In genomic region chr11:84797627-84798353, GRCm38 (mm10) we compare ENCODE assay signal across 8 mouse cellular contexts. TPM values are rescaled to one million over a fixed set of nuclear protein-coding genes. Genes with fewer than 3 reads are reported as not detected.
DNase-seq lines count a peak whose midpoint lies in the region; ATAC-seq and TF ChIP-seq lines count a peak whose summit lies in the region.

No protein-coding gene starts in this region.

- intact Hi-C loops in gastrocnemius, postnatal 36 days (cut with DNase I) = loop anchor here (10.0 kb wide), 1 partner anchor 273 kb away; the partner anchor contains the start of gene Lhx1

- ATAC-seq in kidney, embryonic 16.5 days (ENCODE audit: low FRiP score, low TSS enrichment) = peak; percentile 46; the same call in 1 of the 2 replicates
- no peak for ATAC-seq in liver, postnatal 0 days

- no peak overlapping the region for H3K9ac ChIP-seq in kidney, embryonic 16.5 days (replicated peaks; ENCODE audit: low read length)
- H3K9ac ChIP-seq in liver, postnatal 0 days (replicated peaks) = no peak overlapping the region

- no peaks in the 10 kb centered on the region for H3K36me3 ChIP-seq in kidney, embryonic 16.5 days (ENCODE audit: insufficient read depth, low read length)
- no peaks in the 10 kb centered on the region for H3K36me3 ChIP-seq in liver, postnatal 0 days (replicated peaks; ENCODE audit: insufficient read depth, low read length)

- no peak overlapping the region for H3K4me2 ChIP-seq in kidney, embryonic 16.5 days (replicated peaks; ENCODE audit: low read depth, low read length)
- no peak overlapping the region for H3K4me2 ChIP-seq in liver, postnatal 0 days (ENCODE audit: low read depth, low read length)

- H3K9me3 ChIP-seq in kidney, embryonic 16.5 days (ENCODE audit: low read length) = peaks cover 3% of the 10 kb centered on the region; the same call in 1 of the 2 replicates
- H3K9me3 ChIP-seq in liver, postnatal 0 days (ENCODE audit: low read length) = no peaks in the 10 kb centered on the region

- WGBS in kidney, embryonic 16.5 days = 19% methylated on average over 21 of the region's 21 CpGs
- 21% methylated on average over 21 of the region's 21 CpGs for WGBS in liver, postnatal 0 days (ENCODE audit: insufficient replicate concordance)

- H3K4me1 ChIP-seq in kidney, embryonic 16.5 days (ENCODE audit: insufficient read depth, low read length) = no peaks in the 10 kb centered on the region
- no peaks in the 10 kb centered on the region for H3K4me1 ChIP-seq in liver, postnatal 0 days (ENCODE audit: insufficient read depth)

- H3K4me3 ChIP-seq in kidney, embryonic 16.5 days (ENCODE audit: low read length) = no peak overlapping the region
- H3K4me3 ChIP-seq in liver, postnatal 0 days (ENCODE audit: low read depth, low read length) = no peak overlapping the region

- DNase-seq in B cell, adult 2 months = peak; percentile 81
- DNase-seq in MN1 (ENCODE audit: low spot score) = peak; percentile 87
- peak; percentile 90 to 93 for DNase-seq in cerebellum, postnatal 10 days
- DNase-seq in gastrocnemius, postnatal 36 days = peak; percentile 57 to 60
- peak; percentile 85 for DNase-seq in liver, postnatal 0 days
- peak; percentile 50 for DNase-seq in retina, adult 2 months (ENCODE audit: low read depth, low spot score)
- DNase-seq in thymus, postnatal 4 days = peak; percentile 85

- TF ChIP-seq EP300 in liver, postnatal 0 days (IDR thresholded peaks at IDR 0.05; ENCODE audit: low read depth) = no peak

- no peaks in the 10 kb centered on the region; the same call in 1 of the 2 replicates for H3K27me3 ChIP-seq in kidney, embryonic 16.5 days (ENCODE audit: insufficient read depth, low read length)
- H3K27me3 ChIP-seq in liver, postnatal 0 days (ENCODE audit: insufficient read depth, low read length) = peaks cover 4% of the 10 kb centered on the region; the same call in 1 of the 2 replicates

- peak; percentile 94 for TF ChIP-seq CTCF in liver, postnatal 0 days (IDR thresholded peaks at IDR 0.05; ENCODE audit: low read depth)

- no peak overlapping the region for H3K27ac ChIP-seq in kidney, embryonic 16.5 days (ENCODE audit: low read length)
- H3K27ac ChIP-seq in liver, postnatal 0 days (ENCODE audit: low read depth) = no peak overlapping the region

RNA-seq across cellular contexts. Expression of gene Mrm1, which starts 21.5 kb away (rescaled TPM):
- 1 to 10 TPM; 6.0 to 8.9 TPM for total RNA-seq in gastrocnemius, postnatal 36 days (2021)
- polyA plus RNA-seq in kidney, embryonic 16.5 days (2015; fragmentation: Nextera tagmentation; extraction: Ambion mirVana) = 12.3 and 15.5 TPM in 2 replicates
- polyA plus RNA-seq in liver, postnatal 0 days (2015; fragmentation: Nextera tagmentation; extraction: Ambion mirVana) = 7.4 and 8.4 TPM in 2 replicates

RNA-seq across cellular contexts. Expression of gene Dhrs11, which starts 31.0 kb away (rescaled TPM):
- 10 to 100 TPM; 30.6 to 33.4 TPM for total RNA-seq in gastrocnemius, postnatal 36 days (2021)
- 13.1 and 14.9 TPM in 2 replicates for polyA plus RNA-seq in kidney, embryonic 16.5 days (2015; fragmentation: Nextera tagmentation; extraction: Ambion mirVana)
- polyA plus RNA-seq in liver, postnatal 0 days (2015; fragmentation: Nextera tagmentation; extraction: Ambion mirVana) = 86.1 and 91.1 TPM in 2 replicates
